Mouse (Mus musculus): ENCODE measurements around the gene Tfap2d. TPM values are rescaled to one million over a fixed set of nuclear protein-coding genes. Genes with fewer than 3 reads are reported as not detected.

Tfap2d gene
- polyA plus RNA-seq, 1 experiment: not detected

- H3K4me1 ChIP-seq: no peaks in the 10 kb centered on the region
- H3K4me3 ChIP-seq (replicated peaks): no peak overlapping the region
- H3K27me3 ChIP-seq (replicated peaks): peaks cover 22% of the 10 kb centered on the region
- no peaks in the 10 kb centered on the region for H3K9me3 ChIP-seq
- H3K36me3 ChIP-seq (replicated peaks; ENCODE audit: low read length): no peaks in the 10 kb centered on the region
- TF ChIP-seq GATA1 (IDR thresholded peaks at IDR 0.05; ENCODE audit: borderline replicate concordance, low read length) (no peak), FLI1 (IDR thresholded peaks at IDR 0.05; ENCODE audit: low read length) (no peak)
These were observed 5.0 kb downstream of the Tfap2d start for GRCm38 (mm10) chr1:19107801-19108200.

- TF ChIP-seq FLI1 (IDR thresholded peaks at IDR 0.05; ENCODE audit: low read length): no peak
- TF ChIP-seq GATA1 (IDR thresholded peaks at IDR 0.05; ENCODE audit: borderline replicate concordance, low read length): no peak
- H3K36me3 ChIP-seq (replicated peaks; ENCODE audit: low read length): no peaks in the 10 kb centered on the region
- no peak overlapping the region for H3K4me3 ChIP-seq (replicated peaks)
- H3K4me1 ChIP-seq: no peaks in the 10 kb centered on the region
- peaks cover 8% of the 10 kb centered on the region for H3K27me3 ChIP-seq (replicated peaks)
- no peaks in the 10 kb centered on the region for H3K9me3 ChIP-seq
These were observed 6.9 kb downstream of the Tfap2d start for GRCm38 (mm10) chr1:19109711-19110110.

- TF ChIP-seq GATA1 (IDR thresholded peaks at IDR 0.05; ENCODE audit: borderline replicate concordance, low read length) (no peak), FLI1 (IDR thresholded peaks at IDR 0.05; ENCODE audit: low read length) (no peak)
- Histone ChIP-seq H3K27me3 (replicated peaks) (peaks cover 7% of the 10 kb centered on the region), H3K9me3 (no peaks in the 10 kb centered on the region), H3K4me3 (replicated peaks) (no peak overlapping the region), H3K4me1 (no peaks in the 10 kb centered on the region), H3K36me3 (replicated peaks; ENCODE audit: low read length) (no peaks in the 10 kb centered on the region)
These were observed 7.4 kb downstream of the Tfap2d start for GRCm38 (mm10) chr1:19110211-19110610.

GRCm38 (mm10) chr1:19111020-19111419, 8.2 kb downstream of the Tfap2d start:
- no peaks in the 10 kb centered on the region for H3K4me1 ChIP-seq
- no peaks in the 10 kb centered on the region for H3K36me3 ChIP-seq (replicated peaks; ENCODE audit: low read length)
- TF ChIP-seq GATA1 (IDR thresholded peaks at IDR 0.05; ENCODE audit: borderline replicate concordance, low read length): no peak
- no peak for TF ChIP-seq FLI1 (IDR thresholded peaks at IDR 0.05; ENCODE audit: low read length)
- H3K9me3 ChIP-seq: no peaks in the 10 kb centered on the region
- peaks cover 3% of the 10 kb centered on the region for H3K27me3 ChIP-seq (replicated peaks)
- H3K4me3 ChIP-seq (replicated peaks): no peak overlapping the region

- Histone ChIP-seq H3K27me3 (replicated peaks) (no peaks in the 10 kb centered on the region), H3K9me3 (no peaks in the 10 kb centered on the region), H3K36me3 (replicated peaks; ENCODE audit: low read length) (no peaks in the 10 kb centered on the region), H3K4me3 (replicated peaks) (no peak overlapping the region), H3K4me1 (no peaks in the 10 kb centered on the region)
- TF ChIP-seq FLI1 (IDR thresholded peaks at IDR 0.05; ENCODE audit: low read length): no peak
- no peak for TF ChIP-seq GATA1 (IDR thresholded peaks at IDR 0.05; ENCODE audit: borderline replicate concordance, low read length)
These were observed 76.0 kb downstream of the Tfap2d start for GRCm38 (mm10) chr1:19178742-19179397.

- peak overlapping the region; percentile 85 for H3K4me3 ChIP-seq (replicated peaks)
- no peaks in the 10 kb centered on the region for H3K36me3 ChIP-seq (replicated peaks; ENCODE audit: low read length)
- no peaks in the 10 kb centered on the region for H3K9me3 ChIP-seq
- peaks cover 30% of the 10 kb centered on the region for H3K27me3 ChIP-seq (replicated peaks)
- H3K4me1 ChIP-seq: peaks cover 11% of the 10 kb centered on the region
- TF ChIP-seq GATA1 (IDR thresholded peaks at IDR 0.05; ENCODE audit: borderline replicate concordance, low read length): no peak
- no peak for TF ChIP-seq FLI1 (IDR thresholded peaks at IDR 0.05; ENCODE audit: low read length)
These were observed 102.8 kb downstream of the Tfap2d start for GRCm38 (mm10) chr1:19205649-19206048.

GRCm38 (mm10) chr1:19206194-19206593, 103.4 kb downstream of the Tfap2d start:
- H3K4me1 ChIP-seq: peaks cover 11% of the 10 kb centered on the region

GRCm38 (mm10) chr1:19207611-19208010, 104.8 kb downstream of the Tfap2d start:
- Histone ChIP-seq H3K36me3 (replicated peaks; ENCODE audit: low read length) (no peaks in the 10 kb centered on the region), H3K4me3 (replicated peaks) (no peak overlapping the region), H3K27me3 (replicated peaks) (peaks cover 48% of the 10 kb centered on the region), H3K9me3 (no peaks in the 10 kb centered on the region), H3K4me1 (peaks cover 11% of the 10 kb centered on the region)
- TF ChIP-seq GATA1 (IDR thresholded peaks at IDR 0.05; ENCODE audit: borderline replicate concordance, low read length) (no peak), FLI1 (IDR thresholded peaks at IDR 0.05; ENCODE audit: low read length) (no peak)

More at GRCm38 (mm10) chr1:19206194-19206593, 103.4 kb downstream of the Tfap2d start:
- Histone ChIP-seq H3K36me3 (replicated peaks; ENCODE audit: low read length) (no peaks in the 10 kb centered on the region), H3K9me3 (no peaks in the 10 kb centered on the region), H3K4me3 (replicated peaks) (no peak overlapping the region), H3K27me3 (replicated peaks) (peaks cover 36% of the 10 kb centered on the region)
- TF ChIP-seq GATA1 (IDR thresholded peaks at IDR 0.05; ENCODE audit: borderline replicate concordance, low read length) (no peak), FLI1 (IDR thresholded peaks at IDR 0.05; ENCODE audit: low read length) (no peak)

GRCm38 (mm10) chr1:19208641-19209358, 106.0 kb downstream of the Tfap2d start, which contains the start of gene Tfap2b:
Tfap2b (plus strand) TSS chr1:19208914.
- TF ChIP-seq GATA1 (IDR thresholded peaks at IDR 0.05; ENCODE audit: borderline replicate concordance, low read length): no peak
- TF ChIP-seq FLI1 (IDR thresholded peaks at IDR 0.05; ENCODE audit: low read length): no peak
- Histone ChIP-seq H3K4me3 (replicated peaks) (peak within 1 kb of the TSS; percentile 88), H3K36me3 (replicated peaks; ENCODE audit: low read length) (no peaks in the 10 kb centered on the region), H3K4me1 (peaks cover 11% of the 10 kb centered on the region), H3K27me3 (replicated peaks) (peaks cover 57% of the 10 kb centered on the region), H3K9me3 (peaks cover under 1% of the 10 kb centered on the region; the same call in 1 of the 2 replicates)

GRCm38 (mm10) chr1:19209359-19209745, 106.5 kb downstream of the Tfap2d start:
- H3K4me3 ChIP-seq (replicated peaks): peak overlapping the region; percentile 88
- peaks cover 11% of the 10 kb centered on the region for H3K4me1 ChIP-seq
- peaks cover 62% of the 10 kb centered on the region for H3K27me3 ChIP-seq (replicated peaks)
- TF ChIP-seq GATA1 (IDR thresholded peaks at IDR 0.05; ENCODE audit: borderline replicate concordance, low read length) (no peak), FLI1 (IDR thresholded peaks at IDR 0.05; ENCODE audit: low read length) (no peak)
- no peaks in the 10 kb centered on the region for H3K36me3 ChIP-seq (replicated peaks; ENCODE audit: low read length)
- H3K9me3 ChIP-seq: peaks cover 5% of the 10 kb centered on the region; the same call in 1 of the 2 replicates

Data from megakaryocyte, embryonic 14.5 days (primary cell).